Mouse (Mus musculus): ENCODE measurements around the gene Fuca2.

Gene Fuca2

GRCm38 (mm10) chr10:13536706-13537105 is 37.4 kb downstream of the Fuca2 start:
- DNase-seq, result no peak

GRCm38 (mm10) chr10:13539769-13540333 is 40.5 kb downstream of the Fuca2 start:
- no peak for DNase-seq

GRCm38 (mm10) chr10:13541721-13542120 is 42.4 kb downstream of the Fuca2 start:
- no peak for DNase-seq

GRCm38 (mm10) chr10:13552646-13553497 is 53.5 kb downstream of the Fuca2 start, which contains the start of the genes Adat2 and Pex3:
Gene Adat2 (plus strand): TSS chr10:13552894.
Gene Pex3 (minus strand): TSS chr10:13553142.
- DNase-seq, result peak; percentile 92

- DNase-seq, result no peak
These were observed 54.2 kb downstream of the Fuca2 start for GRCm38 (mm10) chr10:13553498-13553985.

GRCm38 (mm10) chr10:13554316-13554715 is 55.0 kb downstream of the Fuca2 start:
- DNase-seq, result no peak

- no peak for DNase-seq
These were observed 60.8 kb downstream of the Fuca2 start for GRCm38 (mm10) chr10:13560014-13560674.

GRCm38 (mm10) chr10:13564364-13565079 is 65.2 kb downstream of the Fuca2 start:
- peak; percentile 66 for DNase-seq

GRCm38 (mm10) chr10:13565080-13565448 is 65.7 kb downstream of the Fuca2 start:
- DNase-seq, result no peak

GRCm38 (mm10) chr10:13566393-13566792 is 67.1 kb downstream of the Fuca2 start:
- DNase-seq, result no peak

All from lung, postnatal 14 days (tissue).